Mouse (Mus musculus): ENCODE results near the gene Myo9b.

Gene Myo9b

DNA sequence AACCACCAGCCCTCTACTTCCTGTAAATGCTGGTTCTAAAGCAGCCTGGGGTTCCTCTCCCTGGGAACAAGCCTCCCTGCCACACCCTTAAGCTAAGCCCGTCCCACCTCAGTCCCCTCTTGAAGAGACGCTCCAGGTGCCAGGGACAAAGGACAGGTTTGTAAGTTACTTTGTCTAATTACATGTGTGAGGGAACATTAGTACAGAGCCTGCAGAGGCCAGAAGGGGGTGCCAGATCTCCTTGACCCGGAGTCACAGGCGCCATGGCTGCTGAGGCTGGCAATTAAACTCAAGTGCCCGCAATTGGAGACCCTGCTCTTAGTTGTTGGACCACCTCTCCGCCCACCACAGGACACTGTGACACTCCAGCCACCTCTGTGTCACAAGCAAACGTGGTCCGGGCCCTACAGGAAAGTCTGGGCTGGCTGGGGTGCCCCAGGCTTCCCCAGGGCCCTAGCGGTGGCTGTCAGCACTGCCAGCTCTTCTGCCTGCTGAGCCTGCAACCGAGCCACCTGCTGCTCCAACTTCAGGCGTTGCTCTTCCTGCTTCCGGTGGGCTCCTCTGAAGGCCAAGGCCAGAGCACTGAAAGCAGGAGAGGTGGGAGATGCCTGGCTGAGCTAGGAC is 112.8 kb downstream of the Myo9b start:
- no peak for DNase-seq (ENCODE audit: low spot score in 2 of 2)

DNA sequence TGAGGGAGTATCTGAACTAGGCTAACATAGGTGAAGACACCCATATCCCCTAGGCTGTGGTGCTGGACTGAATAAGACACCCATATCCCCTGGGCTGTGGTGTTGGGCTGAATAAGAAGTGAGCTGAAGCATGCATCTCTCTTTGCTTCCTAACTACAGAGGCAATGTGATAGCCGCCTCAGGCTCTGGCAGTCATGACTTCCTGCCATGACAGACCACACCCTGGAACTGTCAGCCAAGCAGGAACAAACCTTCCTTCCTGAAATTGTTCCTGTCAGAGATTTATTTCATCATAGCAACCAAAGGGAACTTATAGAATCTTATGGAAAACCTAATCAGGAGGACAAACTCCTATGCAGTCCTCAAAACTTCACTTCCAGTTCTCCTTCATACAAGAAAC is 115.8 kb downstream of the Myo9b start:
- no peak for DNase-seq (ENCODE audit: low spot score in 2 of 2)

DNA sequence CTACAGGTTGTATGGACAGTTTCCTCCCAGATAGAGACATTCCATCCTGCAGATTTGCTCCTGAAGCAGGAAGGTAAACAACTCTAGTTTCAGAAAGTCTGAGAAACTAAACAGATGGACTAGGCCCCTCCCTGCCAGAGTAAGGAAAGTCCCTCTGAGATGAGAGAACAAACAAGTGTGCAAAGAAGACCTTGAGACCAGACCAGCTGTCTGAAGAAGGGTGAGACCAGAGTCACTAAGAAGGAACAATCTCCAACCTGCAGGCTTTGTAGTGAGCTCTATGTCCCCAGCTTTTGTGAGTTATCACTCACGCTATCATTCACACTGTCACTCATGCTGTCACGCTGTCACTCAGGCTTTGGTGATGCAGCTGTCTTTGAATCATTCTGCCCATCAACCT is 119.2 kb downstream of the Myo9b start:
- no peak for DNase-seq (ENCODE audit: low spot score in 2 of 2)

DNA sequence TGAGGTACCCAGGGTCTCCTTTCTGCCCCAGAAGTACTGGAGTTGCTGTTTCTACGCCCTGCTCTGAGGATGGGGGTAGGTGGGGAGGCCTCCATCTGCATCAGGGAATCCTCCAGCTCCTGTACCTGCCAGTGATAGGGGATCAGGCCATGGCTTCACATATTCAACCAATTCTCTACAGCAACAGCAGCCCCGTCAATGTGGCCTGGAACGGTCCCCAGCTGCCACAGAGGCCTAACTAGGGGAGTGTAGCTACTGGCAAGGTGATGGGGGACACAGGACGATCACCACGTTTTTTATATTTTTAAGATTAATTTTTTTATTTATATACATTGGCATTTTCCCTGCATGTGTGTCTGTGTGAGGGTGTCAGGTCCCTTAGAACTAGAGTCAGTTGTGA is 119.9 kb downstream of the Myo9b start:
- no peak for DNase-seq (ENCODE audit: low spot score in 2 of 2)

DNA sequence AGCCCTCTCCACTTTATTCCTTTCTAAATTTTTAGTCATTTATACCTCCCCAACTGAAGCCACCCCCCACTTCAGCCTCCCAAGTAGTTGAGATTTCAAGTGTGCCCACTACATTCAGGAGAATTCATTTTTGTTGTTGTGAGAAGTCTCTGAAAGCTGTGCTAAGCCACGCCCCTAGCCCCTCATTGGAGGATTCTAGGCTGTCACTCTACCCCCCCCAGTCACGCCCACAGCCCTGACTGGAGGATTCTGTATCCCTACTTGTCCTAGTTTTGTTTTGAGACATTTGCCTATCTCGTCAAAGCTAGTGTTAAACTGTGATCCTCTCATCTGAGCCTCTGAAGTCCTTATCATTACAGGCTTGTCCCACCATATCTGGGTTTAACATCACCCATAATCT is 120.4 kb downstream of the Myo9b start:
- DNase-seq (ENCODE audit: low spot score in 2 of 2): peak in 1 of 2 experiments; percentile 8

DNA sequence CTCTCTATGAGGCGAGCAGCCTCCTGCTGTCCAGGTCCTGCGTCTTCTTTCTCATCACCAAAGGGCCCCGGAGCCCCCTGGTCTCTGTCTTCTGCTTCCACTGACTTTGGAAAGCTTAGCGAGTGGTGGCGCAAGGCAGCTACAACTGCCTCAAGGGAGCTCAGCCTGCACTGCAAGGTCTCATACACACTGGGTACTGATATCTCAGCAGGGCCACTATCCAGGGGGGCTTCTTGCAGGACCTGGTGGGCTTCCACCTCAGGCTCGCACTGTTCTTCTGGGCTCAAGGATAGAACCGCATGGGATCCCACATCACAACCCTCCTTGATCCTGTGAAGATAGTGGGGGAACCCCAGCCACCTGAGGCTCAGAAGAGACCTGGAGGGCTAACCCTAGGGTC is 122.0 kb downstream of the Myo9b start:
- peak in 1 of 2 experiments; percentile 5 for DNase-seq (ENCODE audit: low spot score in 2 of 2)

DNA sequence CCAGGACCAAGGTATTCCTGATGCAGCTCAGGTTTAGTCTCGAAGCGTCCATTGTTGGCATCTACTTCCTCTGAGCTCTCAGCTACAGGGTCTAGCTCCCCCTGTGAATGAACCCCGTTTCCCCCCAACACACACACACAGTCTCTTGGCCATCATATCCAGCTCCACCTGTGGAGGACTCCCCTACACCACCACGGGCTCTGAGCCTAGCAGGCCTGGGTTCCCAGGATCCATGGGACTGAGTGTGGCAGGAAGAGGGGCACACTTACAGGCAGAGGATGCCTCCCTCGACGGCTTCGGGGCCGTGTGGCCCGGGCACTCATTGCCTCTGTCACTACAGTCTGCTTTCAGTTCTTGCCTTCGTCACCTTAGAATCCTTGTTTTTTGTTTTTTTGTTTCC is 122.6 kb downstream of the Myo9b start:
- peak; percentile 4 to 7 for DNase-seq (ENCODE audit: low spot score in 2 of 2)

DNA sequence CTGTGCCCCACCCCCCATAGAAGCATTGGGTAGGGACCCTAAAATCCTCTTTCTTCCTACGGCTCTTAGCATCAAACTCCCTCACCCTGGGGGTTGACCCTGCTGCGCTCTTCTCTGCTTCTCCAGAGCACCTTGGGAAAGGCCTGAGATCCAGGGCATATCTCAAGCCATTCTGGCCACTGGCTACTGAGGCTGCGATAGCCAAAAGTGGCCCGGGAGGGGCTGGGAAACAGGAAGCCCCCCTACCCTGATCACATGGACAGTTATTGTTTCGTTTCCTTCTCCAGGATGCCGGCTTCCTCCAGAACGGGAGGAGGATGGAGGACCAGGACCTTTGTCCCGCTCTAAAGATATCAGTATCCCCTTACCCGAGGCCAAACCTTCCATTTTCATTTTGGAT is 123.1 kb downstream of the Myo9b start, which contains the start of gene Ushbp1:
Ushbp1 (minus strand) TSS at position 174 of the 400 bp plus-strand sequence.
- peak in 1 of 2 experiments; percentile 9 for DNase-seq (ENCODE audit: low spot score in 2 of 2)

DNA sequence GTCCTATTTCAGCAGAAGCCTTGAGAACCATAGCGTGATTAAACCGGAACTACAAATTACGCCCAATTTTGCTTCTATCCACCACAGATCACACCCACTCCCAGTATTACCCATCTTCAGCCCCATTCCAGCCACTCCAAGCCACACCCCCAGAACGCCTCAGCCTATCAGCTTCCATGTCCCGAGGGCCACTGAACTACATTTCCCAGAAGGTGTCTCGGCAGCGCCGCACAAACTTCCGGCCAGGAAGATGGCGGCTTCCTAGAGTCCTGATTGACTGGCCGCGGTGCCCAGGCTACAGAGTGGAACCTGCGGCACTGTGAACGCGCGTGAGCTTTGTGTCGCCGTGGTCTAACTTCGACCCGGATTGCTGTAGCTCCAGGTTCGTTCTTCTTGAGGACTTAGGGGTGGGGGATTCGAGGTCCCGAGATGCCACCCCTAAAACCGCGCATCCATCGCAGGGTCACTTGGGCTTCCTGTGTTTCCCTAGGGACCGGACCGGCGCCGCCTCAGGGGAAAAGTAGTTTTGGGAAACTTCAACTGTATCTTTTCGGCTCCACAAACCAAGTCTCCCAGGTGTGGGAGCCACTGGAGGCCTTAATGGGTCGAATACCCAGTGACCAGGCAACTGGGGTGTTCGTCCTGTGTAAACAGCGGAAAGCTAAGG is 124.3 kb downstream of the Myo9b start, which contains the start of gene Babam1:
Babam1 (plus strand) TSS at position 223 of the 667 bp plus-strand sequence.
- peak; percentile 88 to 90 for DNase-seq (ENCODE audit: low spot score in 2 of 2)

DNA sequence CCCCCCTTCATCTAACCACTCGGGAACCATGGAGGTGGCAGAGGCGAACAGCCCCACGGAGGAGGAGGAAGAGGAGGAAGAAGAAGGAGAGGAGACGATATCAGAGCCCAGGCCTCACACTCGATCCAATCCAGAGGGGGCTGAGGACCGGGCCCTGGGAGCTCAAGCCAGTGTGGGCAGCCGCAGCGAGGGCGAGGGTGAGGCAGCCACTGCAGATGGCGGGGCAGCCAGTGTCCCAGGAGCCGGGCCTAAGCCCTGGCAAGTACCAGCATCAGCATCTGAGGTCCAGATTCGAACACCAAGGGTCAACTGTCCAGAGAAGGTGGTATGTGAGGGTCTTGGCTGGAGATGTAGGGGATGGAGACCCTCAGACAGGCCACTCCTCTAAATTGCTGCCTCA is 125.2 kb downstream of the Myo9b start:
- peak in 1 of 2 experiments; percentile 8 for DNase-seq (ENCODE audit: low spot score in 2 of 2)

DNA sequence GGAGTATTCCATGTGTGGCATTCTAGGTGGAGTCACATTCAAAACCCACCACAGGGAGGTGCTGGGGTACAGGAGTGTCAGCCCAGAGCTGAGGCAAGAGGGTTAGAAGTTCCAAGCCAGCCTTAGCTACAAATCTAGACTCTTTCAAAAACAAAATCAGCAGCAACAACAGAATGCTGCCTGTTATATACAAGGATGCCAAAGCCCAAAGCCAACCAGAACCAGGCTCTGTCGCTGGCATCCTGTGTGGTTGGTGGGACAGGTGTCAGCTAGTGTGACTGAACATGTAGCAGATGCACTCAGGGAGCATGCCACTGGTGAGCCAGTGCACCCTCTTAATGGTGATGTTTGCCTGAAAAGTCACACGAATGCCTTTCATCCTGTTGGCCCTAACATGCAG is 128.3 kb downstream of the Myo9b start:
- DNase-seq (ENCODE audit: low spot score in 2 of 2): no peak

DNA sequence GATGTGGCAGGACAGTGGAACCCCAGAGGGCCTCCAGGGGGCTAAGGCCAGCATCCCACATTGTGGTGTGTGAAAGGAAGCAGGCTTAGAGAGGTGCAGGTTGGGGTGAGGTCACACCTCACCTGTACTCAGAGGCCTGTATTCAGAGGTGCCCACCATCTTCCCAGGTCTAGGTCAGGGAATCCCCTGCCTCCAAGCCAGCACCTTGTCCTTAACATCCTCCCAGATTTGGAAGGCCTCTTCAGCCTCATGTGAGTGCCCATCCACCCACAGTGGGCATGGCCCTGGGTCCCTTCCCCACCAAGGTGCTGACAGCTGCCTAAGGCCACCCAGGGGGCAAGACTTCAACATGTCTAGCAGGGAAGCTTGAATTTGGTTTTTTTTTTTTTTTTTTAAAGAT is 128.9 kb downstream of the Myo9b start:
- DNase-seq (ENCODE audit: low spot score in 2 of 2): no peak

DNA sequence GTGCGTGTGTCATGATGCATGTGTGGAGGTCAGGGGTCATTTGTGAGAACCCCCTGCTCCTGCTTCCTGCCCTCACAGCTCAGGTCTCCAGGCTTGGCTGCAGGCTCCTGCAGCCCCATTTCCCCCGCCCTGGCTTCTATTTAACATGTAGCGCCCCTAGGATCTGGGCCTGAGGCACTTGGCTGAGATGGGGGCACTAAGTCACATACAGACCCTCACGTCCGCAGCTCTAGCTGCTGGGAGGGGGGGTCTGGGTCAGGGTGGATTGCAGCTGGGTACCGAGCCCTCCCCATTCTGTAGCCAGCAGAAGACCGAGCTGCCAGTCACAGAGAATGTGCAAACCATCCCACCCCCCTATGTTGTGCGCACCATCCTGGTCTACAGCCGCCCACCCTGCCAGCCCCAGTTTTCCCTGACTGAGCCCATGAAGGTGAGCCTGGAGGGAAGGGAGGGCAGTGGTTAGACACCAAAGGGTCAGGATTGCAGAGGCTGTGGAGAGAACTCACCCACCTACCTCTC is 130.0 kb downstream of the Myo9b start:
- DNase-seq (ENCODE audit: low spot score in 2 of 2): no peak

DNA sequence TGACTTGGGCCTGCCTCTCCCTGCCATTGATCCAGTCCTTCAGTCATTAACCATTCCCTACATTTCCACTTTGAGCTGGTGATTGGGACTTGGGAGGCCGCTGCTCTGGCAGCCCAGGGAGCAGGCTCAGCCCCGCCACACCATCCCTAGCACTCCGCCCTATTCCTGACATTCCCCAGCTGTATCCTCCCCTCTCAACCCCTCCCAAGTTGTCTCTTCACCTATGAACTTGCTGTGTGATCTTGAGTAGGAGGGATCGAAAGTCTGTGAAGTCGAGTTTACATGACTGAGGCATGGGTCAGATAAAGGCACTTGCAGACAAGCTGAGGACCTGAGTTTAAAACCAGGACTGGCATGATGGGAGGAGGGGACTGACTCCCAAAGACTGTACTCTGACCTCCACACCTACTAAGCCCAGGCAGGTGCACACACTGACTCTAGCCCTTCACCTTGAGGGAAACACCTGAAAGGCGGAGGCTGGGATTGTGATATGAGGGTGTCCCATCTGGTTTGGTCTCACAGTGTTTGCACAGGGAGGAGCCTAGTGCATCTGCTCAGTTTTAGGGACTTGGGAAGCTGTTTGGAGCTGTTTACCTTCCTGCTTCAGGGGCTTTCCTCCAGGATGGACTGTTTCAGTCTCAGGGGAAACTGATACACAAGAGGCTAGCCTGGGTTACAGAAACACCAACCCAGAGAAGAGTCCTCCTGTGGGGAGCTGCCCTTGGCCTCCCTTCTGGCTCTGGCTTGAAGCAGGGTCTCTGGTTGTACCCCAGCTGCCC is 130.8 kb downstream of the Myo9b start:
- no peak for DNase-seq (ENCODE audit: low spot score in 2 of 2)

DNA sequence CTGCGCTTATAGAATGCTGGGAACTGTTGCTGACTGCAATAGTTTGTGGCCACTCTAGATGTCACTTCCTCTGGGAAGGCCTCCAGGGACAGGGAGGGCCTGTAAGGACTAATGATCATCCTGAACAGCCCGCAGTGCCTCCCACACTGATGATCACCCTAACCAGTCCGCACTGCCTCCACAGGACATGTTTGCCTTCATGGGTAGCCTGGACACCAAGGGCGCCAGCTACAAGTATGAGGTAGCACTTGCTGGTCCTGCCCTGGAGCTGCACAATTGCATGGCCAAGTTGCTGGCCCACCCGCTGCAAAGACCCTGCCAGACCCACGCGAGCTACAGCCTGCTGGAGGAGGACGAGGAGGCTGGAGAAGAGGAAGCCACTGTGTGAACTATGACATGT is 131.5 kb downstream of the Myo9b start:
- DNase-seq (ENCODE audit: low spot score in 2 of 2): no peak

DNA sequence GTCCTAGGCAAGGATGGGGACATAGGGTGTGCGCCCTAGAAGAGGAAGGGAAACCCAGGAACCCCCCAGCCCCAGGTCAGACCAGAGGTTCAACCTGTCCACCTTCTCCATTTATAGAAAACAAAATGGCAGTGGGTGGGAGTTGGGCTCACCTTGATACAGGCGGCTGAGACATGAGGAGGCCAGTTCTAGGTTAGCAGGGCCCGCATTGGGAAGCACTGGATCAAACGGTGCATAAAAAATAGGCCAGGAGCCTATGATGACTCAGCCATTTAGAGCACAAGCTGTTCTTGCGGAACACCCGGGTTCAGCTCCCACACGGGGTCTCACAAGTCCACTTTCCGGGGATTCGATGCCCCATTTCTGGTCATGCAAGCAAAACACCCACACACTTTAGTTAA is 132.4 kb downstream of the Myo9b start:
- DNase-seq (ENCODE audit: low spot score in 2 of 2): no peak

DNA sequence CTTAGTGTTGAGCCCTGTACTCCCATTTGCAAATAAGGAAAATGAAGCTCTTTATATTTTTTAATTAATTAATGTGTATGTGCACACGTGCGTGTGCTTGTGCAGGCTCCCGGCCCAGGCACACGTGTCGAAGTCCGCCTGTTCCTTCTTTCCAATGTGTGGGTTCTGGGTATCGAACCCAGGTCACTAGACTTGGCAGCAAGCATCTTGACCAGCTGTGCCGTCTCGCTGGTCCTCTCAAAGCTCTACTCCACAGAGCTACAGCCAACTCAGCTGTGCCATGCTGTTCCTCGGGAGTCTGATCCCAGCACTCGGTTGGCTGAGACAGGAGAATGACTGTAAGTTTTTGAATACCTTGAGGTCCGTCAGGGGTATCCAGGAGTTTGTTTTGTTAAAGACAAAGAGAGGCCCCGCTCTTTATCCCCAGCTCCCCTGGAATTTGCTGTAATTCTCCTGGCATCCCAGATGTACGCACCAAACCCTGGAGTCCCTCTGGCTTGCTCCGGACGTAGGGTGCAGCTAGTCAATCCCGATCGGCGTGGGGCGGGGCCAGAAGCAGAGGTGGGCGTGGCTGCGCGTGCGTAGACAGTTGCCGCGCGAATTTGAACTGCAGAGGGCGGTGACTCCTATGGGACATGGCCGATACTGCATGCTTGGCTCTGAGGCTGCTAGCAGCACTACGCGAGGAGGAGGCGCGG is 133.0 kb downstream of the Myo9b start, which contains the start of gene Ankle1:
Ankle1 (plus strand) TSS at position 610 of the 698 bp plus-strand sequence.
- DNase-seq (ENCODE audit: low spot score in 2 of 2): peak; percentile 87 to 92

DNA sequence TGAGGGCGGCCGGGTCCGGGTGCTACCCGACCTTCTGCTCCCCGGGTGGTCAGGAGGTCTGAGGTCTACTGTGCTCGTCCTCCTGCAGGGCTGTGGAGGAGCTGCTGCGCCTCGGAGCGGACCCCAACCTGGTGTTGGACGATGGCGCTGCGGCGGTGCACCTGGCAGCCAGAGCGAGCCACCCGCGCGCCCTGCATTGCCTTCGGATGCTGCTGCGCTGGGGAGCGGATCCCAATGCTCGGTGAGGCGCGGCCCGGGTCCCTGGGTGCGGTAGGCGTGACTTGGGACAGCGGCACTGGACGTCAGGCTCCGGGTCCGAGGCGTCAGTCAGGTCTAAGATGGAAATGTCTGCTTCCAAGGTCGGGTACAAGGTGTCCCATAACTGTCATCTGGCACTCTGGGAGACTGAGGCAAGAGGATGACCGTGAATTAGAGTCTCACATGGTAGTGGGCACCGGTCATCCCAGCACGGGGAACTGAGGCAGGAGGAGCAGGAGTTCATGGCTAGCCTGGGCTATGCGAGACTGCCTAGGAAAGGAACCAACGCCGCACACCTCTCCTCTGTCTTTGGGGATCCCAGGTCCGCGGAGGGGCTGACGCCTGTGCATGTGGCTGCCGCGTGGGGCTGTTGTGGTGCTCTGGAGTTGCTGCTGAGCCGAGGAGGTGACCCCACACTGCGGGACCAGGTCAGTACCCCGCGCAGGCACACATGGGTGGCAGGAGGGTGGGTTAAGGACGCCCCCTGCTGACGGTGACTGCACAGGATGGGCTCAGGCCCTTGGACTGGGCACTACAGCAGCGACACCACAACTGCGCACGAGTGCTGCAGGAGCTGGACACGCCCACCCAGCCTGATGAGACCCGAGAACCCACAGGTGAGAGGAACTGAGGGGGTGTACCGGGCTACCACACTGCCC is 133.8 kb downstream of the Myo9b start:
- DNase-seq (ENCODE audit: low spot score in 2 of 2): peak in 1 of 2 experiments; percentile 59

DNA sequence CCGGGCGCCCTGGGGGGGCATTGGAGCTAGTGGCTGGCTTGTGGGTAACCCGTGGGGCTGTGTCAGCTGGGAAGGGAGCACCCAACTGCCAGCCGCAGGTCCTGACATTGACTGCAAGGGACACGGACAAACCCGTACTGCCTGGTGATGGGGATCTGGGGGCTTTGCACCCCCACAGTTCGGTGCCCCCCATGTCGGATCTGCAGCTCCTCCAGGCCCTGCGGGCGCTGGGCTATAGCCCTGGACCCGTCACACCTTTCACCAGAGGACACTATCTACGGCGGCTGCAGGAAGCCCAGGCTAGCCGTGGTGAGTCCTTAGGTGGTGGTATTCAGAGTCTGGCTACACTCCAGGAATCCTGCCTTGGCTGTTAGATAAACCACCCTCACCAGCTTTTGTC is 134.9 kb downstream of the Myo9b start:
- DNase-seq (ENCODE audit: low spot score in 2 of 2): no peak

DNA sequence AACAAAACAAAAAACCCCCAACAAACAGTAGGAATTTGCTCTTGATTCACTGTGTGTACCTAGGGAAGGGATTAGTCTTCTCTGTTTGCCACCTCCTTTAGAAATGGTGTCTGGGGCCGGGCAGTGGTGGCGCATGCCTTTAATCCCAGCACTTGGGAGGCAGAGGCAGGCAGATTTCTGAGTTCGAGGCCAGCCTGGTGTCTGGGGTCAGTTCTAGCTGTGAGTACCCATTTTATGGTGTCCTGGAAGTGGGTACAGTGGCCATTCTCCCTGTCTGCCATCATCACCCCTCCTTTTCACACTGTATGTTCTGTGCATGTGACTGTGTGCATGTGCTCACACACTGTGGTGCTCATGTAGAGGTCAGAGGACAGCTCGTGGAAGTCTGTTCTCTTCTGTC is 135.7 kb downstream of the Myo9b start:
- DNase-seq (ENCODE audit: low spot score in 2 of 2): no peak

Measured in frontal cortex, postnatal 10 days (tissue).